Mouse (Mus musculus) gonadal fat pad, adult 2 months (tissue): ENCODE results near the gene Ethe1. TPM values are rescaled to one million over a fixed set of nuclear protein-coding genes. Genes with fewer than 3 reads are reported as not detected.
A peak's percentile ranks its signal among the peaks of the same experiment; 100 is the strongest.

Experiments used
- DNase-seq: peaks from one replicate; pipeline ENCODE4 v3.0.0-alpha.2; 2012; ENCODE audit warnings: low read depth
- polyA plus RNA-seq: library from polyadenylated mRNA; depleted of rRNA; stranded (reverse); fragments of >200 nt; gene quantifications from 2 replicates; pipeline ENCODE4 v1.2.3, GENCODE M21; 2012; rRNA removed

Gene Ethe1
- 13.5 and 17.7 TPM in 2 replicates for polyA plus RNA-seq

- DNase-seq: no peak
Observed at GRCm38 (mm10) chr7:24587330-24588105, at the start of gene Ethe1, which contains the start of gene Zfp575. TSS of gene Ethe1 (plus strand) at chr7:24587543. TSS of gene Zfp575 (minus strand) at chr7:24587641.

GRCm38 (mm10) chr7:24537591-24537990, 49.8 kb upstream of the Ethe1 start:
- no peak for DNase-seq

GRCm38 (mm10) chr7:24538154-24538553, 49.2 kb upstream of the Ethe1 start:
- no peak for DNase-seq

- no peak for DNase-seq
Observed at GRCm38 (mm10) chr7:24538701-24539100, 48.6 kb upstream of the Ethe1 start.

- DNase-seq: peak; percentile 73
Observed at GRCm38 (mm10) chr7:24539686-24540085, 47.7 kb upstream of the Ethe1 start.

GRCm38 (mm10) chr7:24544506-24544905, 42.8 kb upstream of the Ethe1 start:
- no peak for DNase-seq

- DNase-seq: no peak
Observed at GRCm38 (mm10) chr7:24546068-24546614, 41.2 kb upstream of the Ethe1 start, which contains the start of the genes Pinlyp and Xrcc1. TSS of gene Pinlyp (minus strand) at chr7:24546118. TSS of gene Xrcc1 (plus strand) at chr7:24546289.

- peak; percentile 96 for DNase-seq
Observed at GRCm38 (mm10) chr7:24546634-24547389, 40.5 kb upstream of the Ethe1 start.

- no peak for DNase-seq
Observed at GRCm38 (mm10) chr7:24547534-24548036, 39.8 kb upstream of the Ethe1 start.

- peak; percentile 76 for DNase-seq
Observed at GRCm38 (mm10) chr7:24551985-24552759, 35.2 kb upstream of the Ethe1 start.

- DNase-seq: no peak
Observed at GRCm38 (mm10) chr7:24555786-24556185, 31.6 kb upstream of the Ethe1 start.

GRCm38 (mm10) chr7:24561450-24561849, 25.9 kb upstream of the Ethe1 start:
- no peak for DNase-seq

GRCm38 (mm10) chr7:24563191-24563836, 24.0 kb upstream of the Ethe1 start:
- DNase-seq: no peak

- no peak for DNase-seq
Observed at GRCm38 (mm10) chr7:24563837-24564206, 23.5 kb upstream of the Ethe1 start.

GRCm38 (mm10) chr7:24564607-24565265, 22.6 kb upstream of the Ethe1 start:
- no peak for DNase-seq

- DNase-seq: no peak
Observed at GRCm38 (mm10) chr7:24565627-24566026, 21.7 kb upstream of the Ethe1 start.

GRCm38 (mm10) chr7:24566206-24566605, 21.1 kb upstream of the Ethe1 start:
- DNase-seq: no peak

- no peak for DNase-seq
Observed at GRCm38 (mm10) chr7:24568512-24568911, 18.8 kb upstream of the Ethe1 start.

GRCm38 (mm10) chr7:24571071-24571470, 16.3 kb upstream of the Ethe1 start:
- DNase-seq: no peak

- no peak for DNase-seq
Observed at GRCm38 (mm10) chr7:24572455-24572854, 14.9 kb upstream of the Ethe1 start.
